Mouse (Mus musculus): ENCODE results near the gene Gm20834. TPM values are rescaled to one million over a fixed set of nuclear protein-coding genes. Genes with fewer than 3 reads are reported as not detected.

The Gm20834 gene
- not detected for polyA plus RNA-seq (2014; fragmentation: Illumina TruSeq; extraction: RNeasy Lipid Tissue Mini Kit (QIAGEN cat#74804); ENCODE audit: low read depth, low replicate concordance)

GRCm38 (mm10) chrY:10324489-10324888 is at the start of gene Gm20834:
TSS of gene Gm20834 (minus strand) at chrY:10324589.

Other genes starting within 250 kb of the Gm20834 start
- not detected for gene Gm21310, start 177.4 kb downstream of the Gm20834 start, polyA plus RNA-seq (2014; fragmentation: Illumina TruSeq; extraction: RNeasy Lipid Tissue Mini Kit (QIAGEN cat#74804); ENCODE audit: low read depth, low replicate concordance)
- gene Gm28510, start 88.1 kb upstream of the Gm20834 start, polyA plus RNA-seq (2014; fragmentation: Illumina TruSeq; extraction: RNeasy Lipid Tissue Mini Kit (QIAGEN cat#74804); ENCODE audit: low read depth, low replicate concordance), result not detected
- gene Gm20737, start 211.5 kb upstream of the Gm20834 start, polyA plus RNA-seq (2014; fragmentation: Illumina TruSeq; extraction: RNeasy Lipid Tissue Mini Kit (QIAGEN cat#74804); ENCODE audit: low read depth, low replicate concordance), result not detected
- not detected for gene Gm21775, start 228.9 kb upstream of the Gm20834 start, polyA plus RNA-seq (2014; fragmentation: Illumina TruSeq; extraction: RNeasy Lipid Tissue Mini Kit (QIAGEN cat#74804); ENCODE audit: low read depth, low replicate concordance)

Data from adipose tissue, adult 10 weeks (tissue).